Mouse (Mus musculus) inflammation-experienced regulatory T-cells (primary cell): ENCODE measurements around the gene Frmd8. TPM values are rescaled to one million over a fixed set of nuclear protein-coding genes. Genes with fewer than 3 reads are reported as not detected.

Experiments
- polyA plus RNA-seq, 2 experiments: library from polyadenylated mRNA; unstranded; fragments of 100-300 nt; shearing (Covaris generic); gene quantifications; one replicate each; pipeline ENCODE4 v1.2.1; 2017

Gene Frmd8
- 100 to 1,000 TPM; 223 to 264 TPM for polyA plus RNA-seq

DNA sequence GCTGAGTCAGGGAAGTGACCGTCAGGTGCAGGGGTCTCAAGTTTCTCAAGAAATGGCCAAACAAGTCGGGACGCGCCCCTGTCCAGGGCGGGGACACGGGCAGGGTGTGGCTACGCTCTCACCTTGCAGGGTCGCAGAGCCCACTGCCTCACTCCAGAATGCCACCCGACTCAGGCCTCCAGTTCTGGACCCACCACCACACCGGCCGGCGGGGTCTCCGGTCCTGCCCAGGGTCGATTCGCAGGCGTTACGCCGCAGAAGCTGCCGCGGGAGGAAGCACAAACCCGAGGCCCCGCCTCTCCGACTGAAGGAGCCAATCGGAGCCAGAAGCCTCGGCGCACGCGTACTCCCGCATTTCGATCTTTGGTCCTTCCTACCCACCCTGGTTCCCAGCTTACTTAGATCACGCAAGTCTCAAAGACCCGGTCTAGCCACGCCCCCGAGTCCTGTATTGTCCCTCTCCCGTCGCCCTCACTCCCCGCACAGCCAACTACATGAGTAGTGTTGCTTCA, at the start of gene Frmd8:
TSS of gene Frmd8 (minus strand) at position 306 of the 512 bp plus-strand sequence.

DNA sequence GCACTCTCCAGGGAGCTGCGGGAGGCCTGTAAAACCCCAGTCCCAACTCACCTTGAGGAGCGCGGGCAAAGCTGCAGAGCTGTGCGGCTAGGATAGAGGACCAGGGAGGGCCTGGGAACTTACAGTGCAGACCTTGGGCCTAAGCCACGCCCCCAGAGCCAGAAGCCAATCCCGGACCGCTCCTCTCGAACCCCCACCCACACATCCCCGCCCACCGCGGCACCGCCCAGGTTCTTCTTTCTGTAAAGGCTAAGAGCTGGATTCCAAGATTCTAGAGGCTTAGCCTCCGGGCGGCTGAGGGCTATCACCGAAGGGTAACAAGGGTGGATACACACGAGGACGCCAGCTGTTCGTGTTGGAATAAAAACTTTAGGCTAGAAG, 49.6 kb upstream of the Frmd8 start, which contains the start of gene Cdc42ep2:
TSS of gene Cdc42ep2 (minus strand) at position 104 of the 381 bp plus-strand sequence.

DNA sequence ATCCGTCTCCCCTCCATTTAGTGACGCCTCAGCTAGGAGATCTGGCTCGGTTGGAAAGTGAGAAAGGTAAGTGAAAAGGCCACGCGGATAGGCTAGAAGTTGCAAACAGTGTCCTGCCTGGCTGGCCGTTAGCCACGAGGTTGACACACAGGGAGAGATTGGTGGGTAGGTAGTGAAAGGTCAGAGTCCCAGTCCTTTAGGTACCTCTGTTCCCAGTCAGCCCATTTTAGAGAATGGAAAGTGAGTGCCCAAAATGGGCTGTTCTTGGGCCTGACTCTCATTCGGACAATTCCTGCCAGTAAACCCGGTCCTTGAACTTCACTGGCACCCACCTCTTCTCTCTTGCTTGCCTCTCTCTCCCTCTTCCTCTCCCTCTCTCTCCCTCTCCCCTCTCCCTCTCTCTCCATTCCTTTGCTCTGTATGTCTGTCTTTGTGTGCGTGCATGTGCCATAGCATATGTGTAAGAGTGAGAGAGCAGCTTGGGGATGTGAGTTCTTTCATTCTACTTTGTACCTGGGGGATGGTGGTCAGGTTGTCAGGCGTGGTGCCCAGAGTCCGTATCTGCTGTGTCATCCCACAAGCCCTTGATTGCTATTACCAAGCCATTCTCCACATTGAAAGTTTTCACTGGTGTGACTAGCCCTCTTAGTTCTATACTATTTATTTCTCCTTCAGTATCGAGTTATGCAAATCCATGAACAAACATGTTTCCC, 38.1 kb upstream of the Frmd8 start, which contains the start of gene Dpf2:
TSS of gene Dpf2 (minus strand) at position 4 of the 713 bp plus-strand sequence.

DNA sequence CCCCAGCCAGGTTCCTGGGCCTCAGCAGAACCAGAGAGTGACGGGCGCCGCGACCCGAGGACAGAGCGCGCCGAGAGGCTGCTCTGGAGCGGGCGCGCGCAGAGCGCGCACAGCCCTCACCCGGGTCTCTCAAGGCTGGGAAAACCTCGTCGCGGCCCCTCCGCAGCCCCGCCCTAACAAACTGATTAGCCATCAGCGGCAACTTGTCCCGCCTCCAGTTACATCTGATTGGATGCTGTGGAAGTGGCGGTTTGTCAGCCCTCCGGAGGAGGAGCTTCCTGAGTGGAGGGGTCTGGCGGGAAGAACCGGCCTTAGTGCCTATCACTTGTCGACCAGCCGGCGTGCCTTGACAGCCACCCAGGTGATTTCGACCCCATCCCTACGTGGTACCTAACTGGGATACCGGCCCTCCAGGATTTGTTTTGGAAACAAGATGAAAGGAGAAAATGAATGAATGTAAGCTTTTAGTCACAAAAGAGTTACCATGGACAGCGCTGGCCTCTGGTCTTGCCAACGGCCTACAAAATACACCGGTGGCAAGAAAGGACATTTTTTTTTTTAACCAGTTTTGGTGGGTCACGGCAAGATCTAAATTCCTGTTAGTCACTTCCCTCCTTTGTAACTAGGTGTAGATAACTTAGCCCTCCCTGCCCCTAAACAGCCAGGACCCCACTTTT, 19.1 kb upstream of the Frmd8 start, which contains the start of gene Tigd3:
TSS of gene Tigd3 (minus strand) at position 148 of the 677 bp plus-strand sequence.

DNA sequence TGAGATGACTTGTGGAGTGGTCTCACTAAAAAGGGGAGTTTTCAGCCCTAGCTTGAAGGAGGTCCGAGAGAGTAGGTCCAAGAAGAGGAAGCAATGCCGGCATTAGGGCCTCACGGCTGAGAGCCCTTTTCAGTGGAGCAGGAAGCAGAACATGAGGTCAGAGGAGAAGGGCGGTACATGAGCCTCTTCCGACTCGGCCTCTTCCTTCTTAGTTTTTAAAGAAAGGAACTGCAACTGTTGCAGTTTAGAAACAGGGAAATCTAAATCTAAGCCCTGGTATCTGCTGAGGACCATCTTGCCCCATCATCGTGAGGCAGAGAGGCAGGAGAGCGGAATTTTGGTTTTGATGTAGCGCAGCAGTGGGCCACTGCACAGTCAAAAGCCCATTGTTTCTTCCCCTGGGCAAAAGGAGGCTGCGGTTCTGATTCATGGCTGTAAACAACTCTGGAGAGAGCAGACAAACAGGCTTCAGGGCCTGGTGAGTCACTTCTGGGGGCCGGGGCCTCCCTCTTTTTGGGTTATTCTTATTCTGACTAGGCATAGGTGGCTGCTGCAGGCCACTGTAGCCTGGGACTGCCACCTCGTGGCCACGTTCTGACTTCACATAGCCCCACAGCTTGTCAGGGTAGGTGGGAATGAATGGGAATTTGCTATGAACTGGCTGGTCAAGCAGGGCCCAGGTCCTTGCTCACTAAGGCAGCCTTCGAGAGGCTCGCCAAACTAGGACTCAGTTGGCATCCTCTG, 2.7 kb upstream of the Frmd8 start, which contains the start of gene Slc25a45:
TSS of gene Slc25a45 (plus strand) at position 191 of the 744 bp plus-strand sequence.

Other genes starting within 250 kb of the Frmd8 start
- 100 to 1,000 TPM; 169 to 173 TPM for gene Rela, start 237.8 kb downstream of the Frmd8 start, polyA plus RNA-seq
- gene Sipa1, start 211.6 kb downstream of the Frmd8 start, polyA plus RNA-seq, result 100 to 1,000 TPM; 213 to 259 TPM
- gene Map3k11, start 186.5 kb downstream of the Frmd8 start, polyA plus RNA-seq, result 10 to 100 TPM; 65.0 to 66.0 TPM
- gene Pcnx3, start 186.4 kb downstream of the Frmd8 start, polyA plus RNA-seq, result 10 to 100 TPM; 44.8 to 55.5 TPM
- gene Kcnk7, start 170.9 kb downstream of the Frmd8 start, polyA plus RNA-seq, result 1 to 10 TPM; 1.9 to 6.6 TPM
- gene Ehbp1l1, start 149.0 kb downstream of the Frmd8 start, polyA plus RNA-seq, result 10 to 100 TPM; 45.5 to 55.4 TPM
- gene Fam89b, start 145.6 kb downstream of the Frmd8 start, polyA plus RNA-seq, result 100 to 1,000 TPM in 1 of 2 experiments, 10 to 100 TPM in 1; 97.2 to 103 TPM
- under 1 TPM; 0.40 to 0.59 TPM for gene Ltbp3, start 134.4 kb downstream of the Frmd8 start, polyA plus RNA-seq
- 10 to 100 TPM; 73.9 to 91.5 TPM for gene Scyl1, start 103.9 kb downstream of the Frmd8 start, polyA plus RNA-seq
- 10 to 100 TPM; 38.8 to 42.3 TPM for gene Slc25a45, start 2.5 kb upstream of the Frmd8 start, polyA plus RNA-seq
- gene Tigd3, start 18.9 kb upstream of the Frmd8 start, polyA plus RNA-seq, result 1 to 10 TPM in 1 of 2 experiments, under 1 TPM in 1; 0.66 to 1.5 TPM
- 100 to 1,000 TPM; 161 to 208 TPM for gene Dpf2, start 37.7 kb upstream of the Frmd8 start, polyA plus RNA-seq
- gene Cdc42ep2, start 49.5 kb upstream of the Frmd8 start, polyA plus RNA-seq, result 1 to 10 TPM in 1 of 2 experiments, under 1 TPM in 1; 0.46 to 1.6 TPM
- 10 to 100 TPM; 37.4 to 48.6 TPM for gene Pola2, start 88.9 kb upstream of the Frmd8 start, polyA plus RNA-seq
- under 1 TPM in 1 of 2 experiments, not detected in 1; 0.89 TPM for gene Slc22a20, start 110.9 kb upstream of the Frmd8 start, polyA plus RNA-seq
- 10 to 100 TPM; 64.1 to 70.3 TPM for gene Capn1, start 140.6 kb upstream of the Frmd8 start, polyA plus RNA-seq
- gene Syvn1, start 171.3 kb upstream of the Frmd8 start, polyA plus RNA-seq, result 10 to 100 TPM; 48.2 to 68.1 TPM
- gene Mrpl49, start 182.5 kb upstream of the Frmd8 start, polyA plus RNA-seq, result 10 to 100 TPM; 37.1 to 49.2 TPM
- gene Fau, start 182.6 kb upstream of the Frmd8 start, polyA plus RNA-seq, result 100 to 1,000 TPM; 732 to 759 TPM
- gene Znhit2, start 185.9 kb upstream of the Frmd8 start, polyA plus RNA-seq, result 10 to 100 TPM; 35.7 to 43.9 TPM
- 10 to 100 TPM; 14.2 to 15.2 TPM for gene Tm7sf2, start 193.1 kb upstream of the Frmd8 start, polyA plus RNA-seq
- 100 to 1,000 TPM in 1 of 2 experiments, 10 to 100 TPM in 1; 79.1 to 114 TPM for gene Vps51, start 202.0 kb upstream of the Frmd8 start, polyA plus RNA-seq
- gene Tmem262, start 204.8 kb upstream of the Frmd8 start, polyA plus RNA-seq, result 1 to 10 TPM in 1 of 2 experiments, not detected in 1; 2.5 TPM
- under 1 TPM; 0.68 to 0.80 TPM for gene Gm28374, start 207.0 kb upstream of the Frmd8 start, polyA plus RNA-seq
- gene Zfpl1, start 209.7 kb upstream of the Frmd8 start, polyA plus RNA-seq, result 10 to 100 TPM; 47.3 to 48.0 TPM
- gene Cdca5, start 209.7 kb upstream of the Frmd8 start, polyA plus RNA-seq, result 1 to 10 TPM in 1 of 2 experiments, not detected in 1; 1.9 TPM
- gene AC131692.1, start 219.1 kb upstream of the Frmd8 start, polyA plus RNA-seq, result 1 to 10 TPM in 1 of 2 experiments, not detected in 1; 1.3 TPM
- 1 to 10 TPM in 1 of 2 experiments, under 1 TPM in 1; 0.14 to 1.2 TPM for gene Naaladl1, start 230.5 kb upstream of the Frmd8 start, polyA plus RNA-seq
- 10 to 100 TPM; 17.7 to 37.8 TPM for gene Sac3d1, start 243.4 kb upstream of the Frmd8 start, polyA plus RNA-seq